Mouse (Mus musculus) layer of hippocampus, adult 9-11 months (tissue): ENCODE data around the gene Jtb.

Source experiments
- DNase-seq: peaks from one replicate; pipeline ENCODE4 v3.0.0; 2022

Gene Jtb

GRCm38 (mm10) chr3:90264687-90265033 lies 33.3 kb downstream of the Jtb start:
- no peak for DNase-seq

- DNase-seq = peak; percentile 94
Measured at GRCm38 (mm10) chr3:90265034-90265931, 33.9 kb downstream of the Jtb start, which contains the start of gene Dennd4b. Dennd4b (plus strand) TSS chr3:90265185.

GRCm38 (mm10) chr3:90265932-90266741 lies 34.7 kb downstream of the Jtb start:
- DNase-seq = no peak

DNA sequence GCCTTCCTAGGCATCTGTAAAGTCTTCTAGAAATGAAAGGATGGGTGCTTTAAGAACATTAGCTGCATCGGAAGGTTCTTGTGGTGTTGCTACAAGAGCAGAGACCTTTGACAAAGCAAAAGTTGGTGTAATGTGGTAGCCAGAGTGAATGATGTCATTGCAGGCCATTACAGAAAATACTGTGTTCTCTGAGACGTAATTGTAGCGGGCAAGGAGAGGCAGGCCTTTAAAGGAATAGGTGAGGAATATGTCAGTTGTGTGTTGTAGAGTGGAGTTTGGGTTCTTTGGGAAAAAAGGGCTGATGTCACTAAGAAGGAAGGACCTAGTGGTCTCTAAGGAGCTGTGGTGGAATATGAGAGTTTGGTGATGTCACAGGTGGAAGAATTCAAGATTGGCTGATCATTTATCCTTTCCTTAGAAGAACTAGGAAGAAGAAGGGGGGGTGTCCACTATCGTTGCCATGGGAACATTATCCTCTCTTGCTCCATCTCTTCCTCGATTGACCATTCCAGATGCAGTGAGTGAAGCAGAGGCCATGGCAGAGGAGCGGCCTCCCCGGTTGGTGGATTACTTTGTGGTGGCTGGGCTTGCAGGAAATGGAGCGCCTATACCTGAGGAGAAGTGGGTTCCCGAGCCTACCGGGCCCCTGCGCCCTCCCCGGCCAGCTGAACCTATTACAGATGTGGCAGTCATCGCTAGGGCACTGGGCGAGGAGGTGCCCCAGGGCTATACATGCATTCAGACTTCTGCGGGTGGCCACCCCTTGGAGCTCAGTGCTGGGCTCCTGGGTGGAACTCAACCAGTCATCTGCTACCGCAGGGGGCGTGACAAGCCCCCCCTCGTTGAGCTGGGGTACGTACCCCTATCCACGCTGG lies 35.7 kb downstream of the Jtb start:
- no peak for DNase-seq

- DNase-seq = no peak
Measured at GRCm38 (mm10) chr3:90268190-90268589, 36.8 kb downstream of the Jtb start.

DNA sequence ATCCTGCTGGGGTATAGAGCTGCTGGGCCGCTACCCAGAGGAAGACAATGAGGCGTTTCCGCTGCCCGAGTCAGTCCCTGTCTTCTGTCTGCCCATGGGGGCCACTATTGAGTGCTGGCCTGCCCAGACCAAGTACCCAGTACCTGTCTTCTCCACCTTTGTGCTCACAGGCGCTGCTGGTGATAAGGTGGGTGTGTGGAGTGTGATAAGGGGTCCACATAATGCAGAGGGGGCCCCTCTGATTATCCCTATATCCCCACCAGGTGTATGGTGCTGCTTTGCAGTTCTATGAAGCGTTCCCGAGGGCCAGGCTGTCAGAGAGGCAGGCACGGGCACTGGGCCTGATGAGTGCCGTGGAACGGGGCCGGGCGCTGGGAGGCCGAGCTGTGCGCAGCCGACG lies 37.6 kb downstream of the Jtb start:
- no peak for DNase-seq

DNA sequence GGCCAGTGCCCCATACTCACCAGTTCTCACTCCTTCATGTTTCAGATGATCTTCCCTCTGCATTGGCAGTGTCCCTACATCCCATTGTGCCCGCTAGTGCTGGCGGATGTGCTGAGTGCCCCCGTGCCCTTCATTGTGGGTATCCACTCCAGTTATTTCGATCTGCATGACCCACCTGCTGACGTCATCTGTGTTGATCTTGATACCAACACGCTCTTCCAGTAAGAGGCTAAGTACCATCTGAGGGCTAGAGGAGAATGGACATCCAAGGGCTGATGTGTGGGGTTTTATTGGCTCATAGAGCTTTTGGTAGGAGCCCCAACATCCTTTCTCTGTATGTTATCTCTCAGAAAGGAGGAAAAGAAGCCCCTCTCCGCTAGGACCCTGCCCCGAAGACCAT lies 39.4 kb downstream of the Jtb start:
- no peak for DNase-seq

- DNase-seq = no peak
Measured at GRCm38 (mm10) chr3:90272170-90272569, 40.8 kb downstream of the Jtb start.

- no peak for DNase-seq
Measured at GRCm38 (mm10) chr3:90273855-90274254, 42.5 kb downstream of the Jtb start.

GRCm38 (mm10) chr3:90275286-90275685 lies 43.9 kb downstream of the Jtb start:
- no peak for DNase-seq

DNA sequence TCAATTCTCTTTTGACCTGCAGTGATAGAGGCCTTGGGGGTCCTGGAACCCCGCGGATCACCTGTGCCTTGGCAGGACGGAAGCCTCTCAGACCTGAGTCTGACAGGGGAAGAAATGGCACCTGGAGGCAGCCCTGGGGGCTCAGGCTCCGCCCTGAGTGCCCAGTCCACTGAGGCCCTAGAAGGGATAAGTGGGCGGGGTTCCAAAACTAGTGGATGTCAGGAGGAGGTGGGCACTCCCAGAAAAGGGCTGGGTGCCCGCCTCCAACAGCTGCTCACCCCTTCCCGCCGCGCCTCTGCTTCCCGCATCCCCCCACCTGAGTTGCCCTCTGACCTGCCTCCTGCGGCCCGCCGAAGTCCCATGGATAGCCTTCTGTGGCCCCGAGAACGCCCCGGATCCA lies 45.5 kb downstream of the Jtb start:
- DNase-seq = no peak

DNA sequence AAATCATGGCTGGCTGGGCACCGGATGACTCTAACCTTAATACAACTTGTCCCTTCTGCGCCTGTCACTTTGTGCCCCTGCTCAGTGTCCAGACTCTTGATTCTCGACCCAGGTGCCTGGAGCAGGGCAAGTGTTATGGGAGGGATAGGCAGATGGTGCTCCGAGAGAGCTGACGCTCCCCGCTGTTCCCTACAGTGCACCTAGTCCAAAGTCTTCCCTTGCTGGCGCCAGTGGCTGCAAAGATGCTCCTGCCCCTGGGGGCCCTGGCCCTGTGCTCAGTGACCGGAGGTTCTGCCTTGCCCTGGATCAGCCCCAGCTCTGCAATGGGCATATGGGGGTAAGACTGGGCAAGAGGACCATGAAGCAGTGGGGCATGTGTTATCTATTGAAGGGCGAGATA lies 46.4 kb downstream of the Jtb start:
- no peak for DNase-seq

DNA sequence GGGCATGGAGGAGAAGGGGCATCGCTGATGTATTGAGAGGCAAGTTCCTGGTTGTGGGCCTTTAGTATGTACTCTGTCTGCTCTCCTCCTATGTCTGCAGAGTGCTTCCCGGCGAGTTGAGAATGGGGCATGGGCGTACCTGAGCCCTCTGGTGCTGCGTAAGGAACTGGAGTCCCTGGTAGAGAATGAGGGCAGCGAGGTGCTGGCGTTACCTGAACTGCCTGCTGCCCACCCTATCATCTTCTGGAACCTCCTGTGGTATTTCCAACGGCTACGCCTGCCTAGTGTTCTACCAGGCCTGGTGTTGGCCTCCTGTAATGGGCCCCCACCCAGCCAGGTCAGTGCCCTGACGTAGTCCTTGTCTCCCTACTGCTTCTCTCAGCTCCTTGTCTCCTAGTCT lies 46.8 kb downstream of the Jtb start:
- DNase-seq = no peak

- no peak for DNase-seq
Measured at GRCm38 (mm10) chr3:90279216-90279615, 47.8 kb downstream of the Jtb start.

DNA sequence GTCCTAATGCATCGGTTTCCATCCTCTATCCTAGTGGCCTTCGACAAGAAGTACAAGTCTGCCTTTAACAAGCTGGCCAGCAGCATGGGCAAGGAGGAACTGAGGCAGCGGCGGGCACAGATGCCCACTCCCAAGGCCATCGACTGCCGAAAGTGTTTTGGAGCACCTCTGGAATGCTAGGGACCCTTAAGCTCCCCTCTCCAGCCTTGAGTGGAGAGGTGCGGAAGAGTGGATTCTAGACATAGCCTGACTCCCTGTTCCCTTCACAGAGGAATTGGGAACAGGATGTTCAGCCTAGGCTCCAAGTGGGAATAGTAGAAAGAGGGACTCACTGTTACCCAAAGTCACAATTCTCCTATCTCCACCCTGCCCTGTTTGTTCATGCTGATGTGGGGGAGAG lies 48.3 kb downstream of the Jtb start:
- DNase-seq = no peak

DNA sequence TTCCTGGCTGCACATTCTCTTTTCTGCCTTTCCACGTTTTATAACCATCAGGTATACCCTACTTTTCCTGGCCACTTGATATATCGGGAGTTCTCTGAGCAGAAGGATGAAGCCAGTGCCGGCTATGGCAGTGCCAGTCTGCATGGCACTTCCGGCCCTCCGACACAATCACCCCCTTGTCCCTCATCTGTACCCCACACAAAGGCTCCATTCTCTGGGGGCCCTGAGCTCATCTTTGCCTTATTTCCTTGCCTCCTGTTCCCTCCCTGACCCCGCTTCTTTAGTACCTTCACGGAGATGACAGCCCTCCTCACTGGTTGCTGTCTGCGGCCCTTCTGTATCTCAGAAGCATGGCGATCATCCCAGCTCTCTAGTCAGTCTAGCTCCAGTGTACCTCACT lies 49.3 kb downstream of the Jtb start:
- DNase-seq = peak; percentile 68

- DNase-seq = no peak
Measured at GRCm38 (mm10) chr3:90284150-90284549, 52.8 kb downstream of the Jtb start.
